Mouse (Mus musculus) embryonic facial prominence, embryonic 13.5 days (tissue): ENCODE measurements around the gene Zbtb4. TPM values are rescaled to one million over a fixed set of nuclear protein-coding genes. Genes with fewer than 3 reads are reported as not detected.

Experiments
- ATAC-seq: fragments of 200-750 bp; cut with Nextera tagmentation; 2 replicates; pipeline ENCODE4 v1.8.0; 2017; ENCODE audit warnings: low read depth; ENCODE audit not compliant: insufficient number of reproducible peaks, insufficient read depth, low FRiP score, low TSS enrichment
- H3K27ac ChIP-seq: fragments of 300-500 bp; sonication (generic); 2 replicates; pipeline ENCODE4 v1.5.1; 2015; ENCODE audit warnings: moderate library complexity, mild to moderate bottlenecking, inconsistent platforms
- H3K27me3 ChIP-seq: fragments of 300-500 bp; sonication (generic); 2 replicates; pipeline ENCODE4 v1.6.1; 2015; ENCODE audit warnings: mild to moderate bottlenecking, inconsistent platforms
- H3K36me3 ChIP-seq: fragments of 300-500 bp; sonication (generic); 2 replicates; pipeline ENCODE4 v1.6.1; 2015; ENCODE audit warnings: mild to moderate bottlenecking, inconsistent platforms
- H3K4me1 ChIP-seq: fragments of 300-500 bp; sonication (generic); 2 replicates; pipeline ENCODE4 v1.6.1; 2015; ENCODE audit warnings: inconsistent platforms
- H3K4me2 ChIP-seq: fragments of 300-500 bp; sonication (generic); 2 replicates; pipeline ENCODE4 v1.6.1; 2015; ENCODE audit warnings: moderate library complexity, mild to moderate bottlenecking, inconsistent platforms
- H3K4me3 ChIP-seq: fragments of 300-500 bp; sonication (generic); 2 replicates; pipeline ENCODE4 v1.5.1; 2015; ENCODE audit warnings: mild to moderate bottlenecking, inconsistent platforms
- H3K9ac ChIP-seq: fragments of 300-500 bp; sonication (generic); 2 replicates; pipeline ENCODE4 v1.6.1; 2015; ENCODE audit warnings: mild to moderate bottlenecking, inconsistent platforms
- H3K9me3 ChIP-seq: fragments of 300-500 bp; sonication (generic); 2 replicates; pipeline ENCODE4 v1.6.1; 2016; ENCODE audit warnings: inconsistent platforms
- WGBS: fragments of 180-500 bp; shearing (Covaris S2); methylation state at CpG from one replicate; pipeline ENCODE4 v1.1.7; 2015; ENCODE audit warnings: mixed read lengths; 5-methylcytosine and 5-hydroxymethylcytosine counted together
- polyA plus RNA-seq: library from polyadenylated mRNA; unstranded; fragments of >200 nt; fragmentation: Nextera tagmentation; extraction: Ambion mirVana; gene quantifications from 2 replicates; pipeline ENCODE4 v1.2.1, GENCODE M21; 2015

Gene Zbtb4
- polyA plus RNA-seq, 1 experiment from 2014 or later = 4.8 TPM

- Histone ChIP-seq H3K36me3 (peaks cover 4% of the 10 kb centered on the region; the same call in 1 of the 2 replicates), H3K27me3 (no peaks in the 10 kb centered on the region), H3K4me1 (no peaks in the 10 kb centered on the region), H3K27ac (no peak overlapping the region), H3K4me3 (no peak overlapping the region), H3K4me2 (no peak overlapping the region), H3K9me3 (peaks cover 14% of the 10 kb centered on the region; the same call in 1 of the 2 replicates), H3K9ac (no peak overlapping the region)
- ATAC-seq = no peak
- 90% methylated on average over 8 of the region's 8 CpGs for WGBS
These were observed 53.2 kb downstream of the Zbtb4 start for GRCm38 (mm10) chr11:69818871-69819270.

DNA sequence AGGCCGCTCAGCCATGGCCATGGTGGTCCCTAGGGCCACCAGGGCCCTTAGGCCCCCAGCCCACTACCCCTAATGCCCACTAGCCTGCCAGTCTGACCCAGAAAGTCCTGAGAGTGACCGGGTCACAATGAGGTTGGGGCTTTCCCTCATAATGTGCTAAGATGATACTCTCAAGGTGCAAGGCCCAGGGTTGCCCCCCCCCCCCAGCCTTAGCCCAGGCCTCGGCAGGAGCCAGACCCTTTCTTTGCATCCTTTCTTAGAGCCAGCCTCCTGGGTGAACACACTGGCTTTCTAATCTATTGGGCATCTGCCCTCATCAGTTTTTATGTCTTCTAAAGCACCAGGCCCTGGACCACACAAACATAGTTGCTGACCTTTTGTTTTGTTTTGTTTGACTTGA is 56.4 kb downstream of the Zbtb4 start, which contains the start of gene Spem1:
Gene Spem1 (minus strand): TSS at position 101 of the 400 bp plus-strand sequence.
- peaks cover 7% of the 10 kb centered on the region; the same call in 1 of the 2 replicates for H3K9me3 ChIP-seq
- H3K36me3 ChIP-seq = peaks cover 35% of the 10 kb centered on the region
- H3K4me1 ChIP-seq = no peaks in the 10 kb centered on the region
- WGBS = 83% methylated on average over 3 of the region's 3 CpGs
- ATAC-seq = no peak
- H3K4me2 ChIP-seq = no peak within 1 kb of the TSS
- no peaks in the 10 kb centered on the region for H3K27me3 ChIP-seq
- no peak within 1 kb of the TSS for H3K9ac ChIP-seq
- no peak within 1 kb of the TSS for H3K27ac ChIP-seq
- H3K4me3 ChIP-seq = no peak within 1 kb of the TSS

- Histone ChIP-seq H3K9ac (no peak overlapping the region), H3K4me3 (no peak overlapping the region), H3K4me2 (no peak overlapping the region), H3K36me3 (peaks cover 48% of the 10 kb centered on the region), H3K4me1 (no peaks in the 10 kb centered on the region), H3K27me3 (no peaks in the 10 kb centered on the region), H3K27ac (no peak overlapping the region), H3K9me3 (no peaks in the 10 kb centered on the region)
- WGBS = 68% methylated on average over 2 of the region's 2 CpGs
- ATAC-seq = no peak
These were observed 57.7 kb downstream of the Zbtb4 start for GRCm38 (mm10) chr11:69823456-69823855.

DNA sequence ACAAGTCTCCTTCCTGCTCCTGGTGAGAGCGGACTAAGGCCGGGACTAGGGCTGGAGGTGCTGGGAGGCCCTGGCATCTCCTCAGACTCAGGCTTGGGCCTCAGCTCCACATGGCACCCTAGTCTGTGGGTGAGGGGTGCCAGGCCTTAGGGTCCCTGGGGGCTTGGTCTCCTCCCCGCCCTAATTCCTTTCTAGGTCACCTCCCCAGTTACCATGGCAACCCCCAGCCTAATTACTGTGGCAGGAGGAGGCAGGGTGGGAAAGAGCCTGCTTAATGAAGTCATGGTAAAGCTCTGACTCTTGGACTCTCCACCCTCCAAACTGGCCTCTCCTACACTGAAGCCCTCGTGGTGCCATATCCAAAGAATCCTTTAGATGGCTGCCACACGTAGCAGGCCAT is 63.1 kb downstream of the Zbtb4 start:
- Histone ChIP-seq H3K9ac (no peak overlapping the region), H3K4me1 (peaks cover 17% of the 10 kb centered on the region), H3K4me2 (no peak overlapping the region), H3K27me3 (no peaks in the 10 kb centered on the region), H3K27ac (no peak overlapping the region), H3K36me3 (peaks cover 86% of the 10 kb centered on the region), H3K4me3 (no peak overlapping the region), H3K9me3 (no peaks in the 10 kb centered on the region)
- 72% methylated on average over 5 of the region's 5 CpGs for WGBS
- no peak for ATAC-seq

GRCm38 (mm10) chr11:69833554-69833953 is 67.8 kb downstream of the Zbtb4 start:
- peaks cover 46% of the 10 kb centered on the region for H3K4me1 ChIP-seq
- WGBS = 60% methylated on average over 8 of the region's 8 CpGs
- H3K36me3 ChIP-seq = peaks cover 41% of the 10 kb centered on the region
- peak overlapping the region; percentile 80 for H3K4me3 ChIP-seq
- H3K27ac ChIP-seq = peak overlapping the region; percentile 51; the same call in 1 of the 2 replicates
- H3K4me2 ChIP-seq = peak overlapping the region; percentile 92
- no peak for ATAC-seq
- peak overlapping the region; percentile 84 for H3K9ac ChIP-seq
- no peaks in the 10 kb centered on the region for H3K27me3 ChIP-seq
- no peaks in the 10 kb centered on the region for H3K9me3 ChIP-seq

Other genes with a start within 250 kb of the Zbtb4 start
- 4.2 and 4.4 TPM in 2 replicates for gene Dnah2, start 216.8 kb upstream of the Zbtb4 start, polyA plus RNA-seq
- 43.4 and 46.3 TPM in 2 replicates for gene Efnb3, start 205.7 kb upstream of the Zbtb4 start, polyA plus RNA-seq
- 26.9 TPM in 2 replicates for gene Wrap53, start 185.7 kb upstream of the Zbtb4 start, polyA plus RNA-seq
- gene Trp53, start 185.6 kb upstream of the Zbtb4 start, polyA plus RNA-seq = 160 and 186 TPM in 2 replicates
- gene Atp1b2, start 160.0 kb upstream of the Zbtb4 start, polyA plus RNA-seq = 7.9 and 8.3 TPM in 2 replicates
- gene Shbg, start 148.0 kb upstream of the Zbtb4 start, polyA plus RNA-seq = 0.50 TPM in 1 of 2 replicates, not detected in the other
- 23.8 and 28.2 TPM in 2 replicates for gene Sat2, start 143.9 kb upstream of the Zbtb4 start, polyA plus RNA-seq
- gene Fxr2, start 132.9 kb upstream of the Zbtb4 start, polyA plus RNA-seq = 36.6 and 44.1 TPM in 2 replicates
- gene Sox15, start 110.6 kb upstream of the Zbtb4 start, polyA plus RNA-seq = 0.41 and 0.63 TPM in 2 replicates
- gene Mpdu1, start 103.3 kb upstream of the Zbtb4 start, polyA plus RNA-seq = 54.3 and 74.9 TPM in 2 replicates
- 11.4 and 11.9 TPM in 2 replicates for gene Cd68, start 99.8 kb upstream of the Zbtb4 start, polyA plus RNA-seq
- 514 and 625 TPM in 2 replicates for gene Eif4a1, start 93.5 kb upstream of the Zbtb4 start, polyA plus RNA-seq
- 119 and 122 TPM in 2 replicates for gene Senp3, start 83.8 kb upstream of the Zbtb4 start, polyA plus RNA-seq
- gene Tnfsf13, start 80.1 kb upstream of the Zbtb4 start, polyA plus RNA-seq = 0.21 and 0.39 TPM in 2 replicates
- gene Tnfsf12, start 70.1 kb upstream of the Zbtb4 start, polyA plus RNA-seq = 5.7 and 6.4 TPM in 2 replicates
- 2.8 and 3.8 TPM in 2 replicates for gene Tnfsfm13, start 69.8 kb upstream of the Zbtb4 start, polyA plus RNA-seq
- 27.3 and 31.3 TPM in 2 replicates for gene Polr2a, start 7.3 kb upstream of the Zbtb4 start, polyA plus RNA-seq
- not detected in 2 replicates for gene Slc35g3, start 3.9 kb upstream of the Zbtb4 start, polyA plus RNA-seq
- gene Chrnb1, start 30.0 kb downstream of the Zbtb4 start, polyA plus RNA-seq = 5.4 and 5.7 TPM in 2 replicates
- 3.6 TPM in 2 replicates for gene Fgf11, start 35.9 kb downstream of the Zbtb4 start, polyA plus RNA-seq
- 4.0 and 4.7 TPM in 2 replicates for gene Tmem102, start 39.7 kb downstream of the Zbtb4 start, polyA plus RNA-seq
- gene Gm39566, start 49.4 kb downstream of the Zbtb4 start, polyA plus RNA-seq = not detected in 2 replicates
- gene Spem2, start 52.6 kb downstream of the Zbtb4 start, polyA plus RNA-seq = not detected in 2 replicates
- 0.26 TPM in 1 of 2 replicates, not detected in the other for gene Spem1, start 56.3 kb downstream of the Zbtb4 start, polyA plus RNA-seq
- 14.1 and 15.2 TPM in 2 replicates for gene Nlgn2, start 71.9 kb downstream of the Zbtb4 start, polyA plus RNA-seq
- gene Tmem256, start 72.6 kb downstream of the Zbtb4 start, polyA plus RNA-seq = 358 and 423 TPM in 2 replicates
- gene Plscr3, start 80.5 kb downstream of the Zbtb4 start, polyA plus RNA-seq = 145 and 154 TPM in 2 replicates
- 4.9 and 5.3 TPM in 2 replicates for gene Tnk1, start 92.8 kb downstream of the Zbtb4 start, polyA plus RNA-seq
- not detected in 2 replicates for gene Tmem95, start 112.1 kb downstream of the Zbtb4 start, polyA plus RNA-seq
- gene Kctd11, start 115.5 kb downstream of the Zbtb4 start, polyA plus RNA-seq = 3.8 and 4.4 TPM in 2 replicates
- gene Acap1, start 129.6 kb downstream of the Zbtb4 start, polyA plus RNA-seq = 0.74 and 1.6 TPM in 2 replicates
- gene 2810408A11Rik, start 135.1 kb downstream of the Zbtb4 start, polyA plus RNA-seq = 14.8 and 15.6 TPM in 2 replicates
- gene Neurl4, start 135.2 kb downstream of the Zbtb4 start, polyA plus RNA-seq = 12.3 and 12.6 TPM in 2 replicates
- gene Gps2, start 148.0 kb downstream of the Zbtb4 start, polyA plus RNA-seq = 79.5 and 85.5 TPM in 2 replicates
- gene Eif5a, start 156.0 kb downstream of the Zbtb4 start, polyA plus RNA-seq = 1,558 and 1,689 TPM in 2 replicates
- gene Ybx2, start 169.9 kb downstream of the Zbtb4 start, polyA plus RNA-seq = 7.5 and 10.2 TPM in 2 replicates
- 33.3 and 33.5 TPM in 2 replicates for gene Slc2a4, start 182.3 kb downstream of the Zbtb4 start, polyA plus RNA-seq
- 30.3 and 34.9 TPM in 2 replicates for gene Cldn7, start 198.9 kb downstream of the Zbtb4 start, polyA plus RNA-seq
- 30.0 and 30.9 TPM in 2 replicates for gene Ctdnep1, start 215.2 kb downstream of the Zbtb4 start, polyA plus RNA-seq
- 125 and 127 TPM in 2 replicates for gene Elp5, start 216.6 kb downstream of the Zbtb4 start, polyA plus RNA-seq
- 511 and 542 TPM in 2 replicates for gene Gabarap, start 225.2 kb downstream of the Zbtb4 start, polyA plus RNA-seq
- gene Phf23, start 229.9 kb downstream of the Zbtb4 start, polyA plus RNA-seq = 87.8 and 93.3 TPM in 2 replicates
- 55.0 and 56.8 TPM in 2 replicates for gene Dvl2, start 234.7 kb downstream of the Zbtb4 start, polyA plus RNA-seq
- 78.2 and 82.3 TPM in 2 replicates for gene Acadvl, start 249.5 kb downstream of the Zbtb4 start, polyA plus RNA-seq